Mouse (Mus musculus): ENCODE measurements around the gene Spata1.

- TF ChIP-seq CTCF (IDR thresholded peaks at IDR 0.05), result no peak
- no peak for TF ChIP-seq EP300 (IDR thresholded peaks at IDR 0.05; ENCODE audit: insufficient read depth, low read depth, low read length)
- no peak for TF ChIP-seq POLR2A (IDR thresholded peaks at IDR 0.05; ENCODE audit: insufficient read depth, low read depth, low read length)
Measured at GRCm38 (mm10) chr3:146440011-146440410, 59.5 kb downstream of the Spata1 start.
